Mouse (Mus musculus) spleen, adult 2 months (tissue): ENCODE results near the gene Rbp7.

Experiments used
- CTCF ChIP-seq: fragments of 200-500 bp; IDR thresholded peaks from 2 replicates; pipeline ENCODE4 v1.5.1; 2011; ENCODE audit warnings: mild to moderate bottlenecking, inconsistent platforms; ENCODE audit not compliant: insufficient read depth, insufficient read length, insufficient replicate concordance; ENCODE audit errors: extremely low read depth
- POLR2A ChIP-seq: fragments of 200-500 bp; IDR thresholded peaks from 2 replicates; pipeline ENCODE4 v1.6.1; 2011; ENCODE audit warnings: low read depth, low read length, inconsistent platforms

DNA sequence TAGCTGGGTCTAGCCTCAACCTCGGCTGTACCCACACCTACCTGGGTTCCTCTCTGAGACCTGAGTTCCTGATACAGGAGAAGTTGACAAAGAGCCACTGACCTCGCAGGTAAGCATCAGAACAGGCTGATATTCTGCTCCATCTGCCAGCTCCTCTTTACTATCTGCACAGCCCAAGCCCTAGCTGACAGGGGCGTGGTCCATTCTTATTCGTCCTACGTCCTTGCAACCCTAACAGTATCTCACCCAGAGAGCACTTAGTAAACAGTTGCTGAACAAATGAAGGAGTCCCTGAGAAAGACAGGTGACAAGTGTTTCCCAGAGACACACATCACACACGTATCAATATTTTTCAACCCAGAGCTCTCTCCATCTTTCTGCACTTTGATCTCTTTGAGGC, 46.4 kb downstream of the Rbp7 start:
- TF ChIP-seq CTCF (no peak), POLR2A (no peak)
